Mouse (Mus musculus) heart, adult 9 months (tissue): ENCODE data around the gene Iqck.
A peak's percentile ranks its signal among the peaks of the same experiment; 100 is the strongest.

Source experiments
- DNase-seq, 2 experiments: peaks; one replicate each; pipeline ENCODE4 v3.0.0; 2022; ENCODE audit warnings: low spot score in 2 of 2

Gene Iqck

GRCm38 (mm10) chr7:118911571-118911970, 56.0 kb downstream of the Iqck start:
- no peak for DNase-seq

- no peak for DNase-seq
These were observed 56.5 kb downstream of the Iqck start for GRCm38 (mm10) chr7:118912049-118912490.

DNA sequence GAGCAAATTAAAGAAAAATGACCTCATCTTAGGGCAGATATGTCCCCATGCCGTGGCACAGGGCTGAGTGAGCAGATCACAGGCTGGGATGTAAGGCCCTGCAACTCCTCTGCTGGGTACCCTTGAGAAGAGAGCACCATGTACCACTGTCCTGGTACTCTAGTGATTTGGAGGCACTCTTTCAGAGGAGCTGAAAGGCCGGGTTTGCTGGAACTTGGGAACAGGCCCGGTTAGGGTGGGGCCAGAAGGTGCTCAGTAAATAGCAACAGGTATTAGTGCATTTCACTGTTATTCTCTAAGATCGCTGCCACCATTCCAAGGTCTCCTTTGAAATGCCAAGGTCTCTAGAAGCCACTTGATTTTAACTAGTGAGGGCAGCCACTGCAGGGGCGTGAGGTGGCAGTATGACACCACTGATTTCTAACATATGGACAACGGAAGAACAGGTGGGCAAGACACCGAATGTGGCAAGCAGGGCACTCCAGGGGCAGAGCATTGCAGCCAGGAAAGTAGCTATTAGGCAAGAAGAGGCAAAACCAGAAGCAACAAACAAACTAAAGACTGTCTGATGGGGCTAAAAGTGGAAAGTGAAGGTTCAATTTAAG, 59.1 kb downstream of the Iqck start:
- no peak for DNase-seq

DNA sequence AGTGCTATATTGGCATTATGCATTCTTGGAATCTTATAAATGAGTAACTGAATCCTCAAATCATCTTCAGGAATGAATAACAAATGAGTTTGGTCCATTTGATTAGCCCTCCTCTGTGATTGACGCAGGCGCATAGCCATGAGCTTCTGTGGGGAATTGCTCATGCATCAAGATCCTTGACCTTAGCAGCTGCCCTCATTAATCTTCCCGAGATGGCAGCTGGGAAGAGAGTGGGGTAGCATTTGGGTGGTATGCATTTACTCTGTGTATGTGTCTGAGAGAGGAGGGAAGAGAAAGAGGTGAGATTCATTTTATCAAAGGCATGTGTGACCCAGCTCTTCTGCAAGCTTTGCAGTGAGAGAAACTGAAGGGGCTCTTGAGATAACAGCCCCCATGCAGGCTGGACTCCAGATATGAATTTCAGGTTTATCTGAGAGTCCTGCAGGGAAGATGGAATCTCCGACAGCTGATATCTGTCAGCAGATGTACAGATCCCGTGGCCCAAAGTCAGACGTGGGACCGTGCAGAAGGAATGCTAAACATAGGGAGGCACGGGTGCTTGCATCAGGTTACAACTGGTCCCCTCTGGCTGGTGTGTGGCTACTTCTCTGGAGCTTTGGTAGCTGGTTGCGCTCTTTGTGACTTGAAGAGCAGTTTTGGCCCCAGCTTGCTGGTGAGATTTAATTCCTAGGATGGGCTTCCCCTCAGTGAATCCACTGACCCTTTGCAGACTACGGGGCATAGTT, 63.9 kb downstream of the Iqck start:
- DNase-seq, result no peak

DNA sequence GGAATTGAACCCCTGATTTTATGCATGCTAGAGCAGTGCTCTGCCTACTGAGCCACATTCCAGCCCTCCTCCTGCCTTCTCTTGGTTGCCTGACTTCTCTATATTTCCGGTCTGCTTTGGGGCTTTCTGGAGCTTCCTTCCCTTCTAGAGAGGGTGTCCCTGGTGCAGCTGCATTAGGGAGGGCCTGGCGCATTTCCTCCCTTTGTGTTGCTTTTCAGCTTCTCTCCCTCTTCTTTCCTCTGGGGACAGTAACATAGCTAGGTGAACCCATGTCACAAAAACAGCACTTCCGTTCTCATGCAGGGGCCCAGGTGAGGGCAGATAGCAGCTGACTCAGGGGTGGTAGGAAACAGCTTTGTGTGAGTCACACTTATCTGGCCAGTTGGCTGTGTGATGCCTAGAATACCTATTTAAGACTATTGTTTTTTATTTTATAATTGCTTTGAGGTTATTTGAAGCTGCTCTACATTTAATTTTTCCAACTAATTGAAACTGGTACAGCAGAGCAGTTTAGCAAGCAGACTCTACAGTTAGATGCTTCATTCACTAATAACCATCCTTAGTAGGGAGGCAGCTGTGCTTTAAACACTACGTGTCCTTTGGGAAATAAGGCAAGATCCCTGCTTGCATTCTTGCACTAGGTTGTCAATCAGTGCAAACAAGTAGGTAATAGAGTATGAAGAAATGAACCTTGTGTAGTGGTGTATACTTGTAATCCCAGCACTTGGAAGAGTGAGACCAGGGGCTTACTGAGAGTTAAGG, 67.1 kb downstream of the Iqck start:
- DNase-seq, result peak; percentile 42 to 77

DNA sequence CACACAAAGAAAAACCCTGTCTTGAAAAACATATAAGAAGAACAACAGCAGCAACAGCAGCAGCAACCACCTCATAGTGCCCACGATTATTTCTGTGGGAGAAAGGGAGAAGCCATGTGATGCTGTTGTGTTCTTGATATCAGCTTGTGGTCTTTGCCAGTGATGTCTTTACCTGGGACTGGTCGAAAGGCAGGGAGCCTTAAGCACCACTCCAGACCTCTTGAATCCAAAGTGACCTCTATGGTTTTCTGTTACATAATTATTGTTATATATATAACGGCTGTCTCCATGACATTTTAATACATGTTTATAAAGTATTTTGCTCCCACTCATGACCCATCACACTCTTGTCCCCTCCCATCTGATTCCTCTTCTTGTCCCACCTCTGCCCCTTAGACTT, 70.0 kb downstream of the Iqck start:
- DNase-seq, result no peak

- no peak for DNase-seq
These were observed 71.1 kb downstream of the Iqck start for GRCm38 (mm10) chr7:118926516-118927260.

- DNase-seq, result no peak
These were observed 71.7 kb downstream of the Iqck start for GRCm38 (mm10) chr7:118927279-118927678.

GRCm38 (mm10) chr7:118928316-118928715, 72.8 kb downstream of the Iqck start:
- DNase-seq, result no peak

DNA sequence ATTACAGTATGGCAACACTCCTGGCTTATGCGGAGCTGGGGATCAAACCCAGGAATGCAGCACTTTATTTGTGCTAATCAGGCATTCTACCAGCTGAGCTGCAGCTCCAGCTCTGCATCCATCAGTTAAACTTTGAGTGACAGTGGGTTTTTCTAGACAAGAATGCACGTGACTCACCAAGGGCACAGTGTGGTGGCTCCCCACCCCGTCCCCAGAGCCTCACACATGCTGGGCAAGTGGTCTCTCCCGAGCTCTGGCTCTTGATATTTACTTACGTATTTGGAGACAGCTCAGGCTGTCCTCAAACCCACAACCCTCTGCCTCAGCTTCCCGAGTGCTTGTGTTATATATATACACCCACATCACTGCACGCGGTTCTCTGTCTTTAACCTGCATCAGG, 73.4 kb downstream of the Iqck start:
- DNase-seq, result no peak

- peak; percentile 80 to 87 for DNase-seq
These were observed 74.2 kb downstream of the Iqck start for GRCm38 (mm10) chr7:118929601-118930311.

DNA sequence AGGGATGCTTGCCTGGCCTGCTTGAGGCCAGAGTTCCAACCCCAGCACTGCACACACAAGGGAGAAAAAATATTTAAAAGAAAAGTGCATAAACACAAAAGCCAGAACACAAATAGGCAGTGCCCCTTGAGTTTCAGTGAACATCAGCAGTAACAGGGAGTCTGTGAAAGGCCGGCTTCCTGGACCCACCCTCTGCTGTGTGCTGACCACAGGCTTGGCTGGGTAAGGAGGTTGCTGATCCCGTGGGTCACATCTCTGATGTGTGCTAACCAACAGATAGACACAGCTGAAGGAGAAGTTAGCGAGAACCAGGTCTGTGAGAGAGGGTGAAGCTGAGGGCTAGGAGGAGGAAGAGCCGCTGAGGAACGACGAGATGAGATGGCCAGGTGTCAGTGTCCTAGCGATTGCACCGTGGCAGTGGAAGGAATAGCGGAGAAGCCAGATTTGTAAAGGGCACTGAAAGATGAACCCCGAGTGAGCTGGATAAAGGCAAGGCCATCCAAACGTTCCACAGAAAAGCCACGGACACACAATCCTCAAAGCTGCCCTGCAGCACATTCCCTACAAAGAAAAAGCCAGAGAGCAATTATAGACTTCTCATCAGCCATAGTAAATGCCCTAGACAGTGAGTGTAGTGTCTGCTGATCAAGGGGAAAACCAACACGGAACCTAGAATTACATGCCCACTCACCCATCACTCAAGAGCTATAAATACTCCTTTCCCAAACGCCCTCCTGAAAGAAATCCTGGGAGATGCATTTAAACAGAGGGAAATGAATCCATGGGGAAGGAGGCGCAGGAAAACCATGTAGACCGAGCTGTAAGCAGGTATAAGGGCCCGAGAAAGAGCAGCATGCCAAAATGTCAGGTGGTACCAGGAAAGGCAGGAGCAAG, 76.2 kb downstream of the Iqck start:
- DNase-seq, result no peak

DNA sequence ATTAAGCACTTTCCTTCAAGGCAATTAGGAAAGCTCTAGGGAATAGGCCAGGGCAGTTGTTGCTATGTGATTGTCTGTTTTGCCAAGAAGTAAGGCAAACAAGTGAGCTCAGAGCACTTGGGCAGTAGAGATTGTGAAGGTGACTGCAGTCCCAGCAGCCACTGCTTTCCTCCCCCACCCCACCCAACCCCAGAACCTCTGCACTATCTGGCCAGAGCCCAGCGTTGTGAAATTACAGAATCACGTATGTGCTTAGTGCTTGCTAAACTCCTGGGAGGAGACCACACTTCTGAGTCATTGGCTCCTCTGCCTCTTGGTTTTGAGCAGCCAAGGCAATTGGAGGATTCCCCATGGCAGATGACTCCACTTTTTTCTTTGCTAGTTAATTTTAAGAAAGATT, 79.8 kb downstream of the Iqck start:
- DNase-seq, result peak; percentile 73 to 77

DNA sequence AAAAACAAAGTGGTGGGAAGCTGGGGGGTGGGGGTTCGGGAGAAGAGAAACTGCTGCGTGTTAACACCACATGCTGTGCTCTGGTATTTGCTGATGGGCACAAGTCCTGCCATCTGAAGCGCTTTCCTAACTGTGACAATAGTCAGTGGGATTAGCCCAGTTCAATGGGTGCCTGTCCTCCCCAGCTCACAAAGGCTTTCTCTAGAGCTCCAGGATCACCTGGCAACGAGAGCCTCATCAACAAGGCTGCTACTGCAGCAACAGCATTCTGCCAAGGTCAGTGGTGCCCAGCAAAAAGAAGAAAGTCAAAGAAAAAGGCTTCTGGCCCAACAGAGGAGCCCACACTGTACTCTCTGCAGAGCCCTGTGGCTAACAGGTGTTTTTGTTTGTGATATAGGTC, 81.3 kb downstream of the Iqck start:
- no peak for DNase-seq

- peak in 1 of 2 experiments; percentile 36 for DNase-seq
These were observed 82.2 kb downstream of the Iqck start for GRCm38 (mm10) chr7:118937469-118938387.

DNA sequence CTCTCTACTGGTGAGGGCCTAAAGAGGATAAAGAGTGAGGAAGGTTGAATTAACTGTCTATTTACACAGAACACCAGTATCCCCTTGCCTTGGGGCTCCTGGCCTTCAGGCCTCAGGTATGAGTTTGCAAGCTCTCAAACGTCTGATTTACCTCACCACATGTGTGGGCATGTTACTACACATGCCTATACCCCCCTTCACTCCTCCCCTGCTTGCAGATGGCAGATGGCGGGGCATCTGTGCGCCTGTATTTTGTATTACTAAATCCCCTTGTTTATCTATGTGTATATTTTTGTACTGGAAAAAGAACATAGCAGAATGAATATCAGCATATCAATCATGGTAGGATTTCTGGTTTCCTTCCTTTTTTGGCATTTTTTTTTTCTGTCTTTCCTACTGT, 86.7 kb downstream of the Iqck start:
- DNase-seq, result no peak

GRCm38 (mm10) chr7:118943170-118943569, 87.6 kb downstream of the Iqck start:
- no peak for DNase-seq

DNA sequence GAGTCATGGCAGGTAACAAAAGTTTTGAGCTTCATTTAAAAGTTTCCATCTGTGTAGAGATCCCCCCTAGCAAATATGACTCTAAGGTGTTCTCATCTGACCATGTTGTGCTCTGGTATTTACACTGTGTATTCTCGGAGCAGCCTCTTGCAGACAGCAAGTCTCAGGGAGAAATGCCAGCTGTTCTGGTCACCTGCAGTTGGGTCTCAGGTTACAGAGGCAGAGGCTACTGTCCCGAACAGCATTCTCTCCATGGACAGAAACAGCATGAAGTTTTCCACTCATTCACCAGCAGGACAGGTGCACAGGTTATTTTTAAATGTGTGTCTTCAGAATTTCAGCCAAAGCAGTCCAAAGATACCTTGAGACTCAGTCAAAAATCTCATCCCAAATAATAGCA, 89.3 kb downstream of the Iqck start:
- DNase-seq, result no peak

DNA sequence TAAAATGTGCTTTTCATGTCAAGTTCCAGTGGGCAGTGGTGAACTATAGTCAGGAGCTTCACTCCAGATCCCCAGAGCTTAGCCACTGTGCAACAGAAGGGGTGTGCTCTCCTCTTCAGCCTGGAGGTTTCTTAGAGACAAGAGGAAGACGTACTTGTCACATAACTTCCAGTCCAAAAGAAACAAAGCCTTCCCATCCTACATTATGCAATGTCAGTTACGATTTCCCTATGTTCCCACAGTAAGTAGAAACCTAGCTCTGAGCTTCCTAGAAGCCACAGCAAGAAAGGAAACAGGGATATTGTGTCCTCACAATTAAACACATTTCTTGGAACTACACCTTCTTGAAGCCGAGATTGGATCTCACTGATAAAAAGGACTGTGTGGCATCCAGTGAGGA, 91.7 kb downstream of the Iqck start:
- DNase-seq, result no peak
